Mouse (Mus musculus) limb, embryonic 10.5 days (tissue): ENCODE measurements around the gene Prr7. TPM values are rescaled to one million over a fixed set of nuclear protein-coding genes. Genes with fewer than 3 reads are reported as not detected.

Experiments used
- DNase-seq: peaks from one replicate; pipeline ENCODE4 v3.0.0-alpha.2; 2017; ENCODE audit warnings: low spot score
- H3K27ac ChIP-seq: fragments of 300-500 bp; sonication (generic); 2 replicates; pipeline ENCODE4 v1.5.1; 2016; ENCODE audit warnings: mild to moderate bottlenecking
- H3K27me3 ChIP-seq: fragments of 300-500 bp; sonication (generic); 2 replicates; pipeline ENCODE4 v1.6.1; 2016; ENCODE audit warnings: low read depth, mild to moderate bottlenecking; ENCODE audit not compliant: poor library complexity, severe bottlenecking
- H3K36me3 ChIP-seq: fragments of 300-500 bp; sonication (generic); 2 replicates; pipeline ENCODE4 v1.6.1; 2016; ENCODE audit warnings: mild to moderate bottlenecking, moderate library complexity
- H3K4me1 ChIP-seq: fragments of 300-500 bp; sonication (generic); 2 replicates; pipeline ENCODE4 v1.6.1; 2016
- H3K4me3 ChIP-seq: fragments of 300-500 bp; sonication (generic); 2 replicates; pipeline ENCODE4 v1.5.1; 2016; ENCODE audit warnings: mild to moderate bottlenecking, moderate library complexity
- H3K9me3 ChIP-seq: fragments of 300-500 bp; sonication (generic); replicated peaks from 2 replicates; pipeline ENCODE4 v1.6.1; 2016; ENCODE audit warnings: mild to moderate bottlenecking
- WGBS: fragments of 180-500 bp; shearing (Covaris S2); methylation state at CpG from one replicate; pipeline ENCODE4 v1.1.7; 2016; 5-methylcytosine and 5-hydroxymethylcytosine counted together
- polyA plus RNA-seq: library from polyadenylated mRNA; unstranded; fragments of >200 nt; fragmentation: Nextera tagmentation; extraction: Ambion mirVana; gene quantifications from 2 replicates; pipeline ENCODE4 v1.2.1, GENCODE M21; 2016

Prr7 gene
- polyA plus RNA-seq, 1 experiment from 2014 or later, result 0.34 TPM

DNA sequence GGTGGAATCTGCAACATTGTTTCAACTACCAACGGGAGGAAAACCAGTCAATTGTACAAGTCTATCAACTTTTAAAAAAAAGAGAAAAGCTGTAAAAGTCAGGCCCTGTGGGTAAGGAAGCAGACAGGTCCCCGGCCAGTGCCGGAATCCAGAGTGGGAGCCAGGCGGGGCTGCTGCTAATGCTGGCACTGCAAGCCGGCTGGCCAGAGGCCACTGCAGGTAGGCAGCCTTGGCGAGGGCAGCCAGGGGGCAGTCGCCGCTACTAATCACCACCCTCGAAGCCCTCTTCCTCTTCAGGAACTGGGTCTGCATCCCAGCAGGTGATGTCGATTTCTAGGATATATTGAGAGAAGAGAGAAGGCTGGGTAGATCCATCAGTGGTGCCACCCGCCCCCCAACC lies 9.9 kb downstream of the Prr7 start:
- no peak overlapping the region for H3K27ac ChIP-seq
- peaks cover 56% of the 10 kb centered on the region for H3K36me3 ChIP-seq
- peaks cover 8% of the 10 kb centered on the region; the same call in 1 of the 2 replicates for H3K27me3 ChIP-seq
- peaks cover 56% of the 10 kb centered on the region for H3K4me1 ChIP-seq
- no peak overlapping the region; the same call in 1 of the 2 replicates for H3K4me3 ChIP-seq
- WGBS, result 75% methylated on average over 11 of the region's 11 CpGs
- no peak for DNase-seq
- H3K9me3 ChIP-seq, result no peaks in the 10 kb centered on the region

DNA sequence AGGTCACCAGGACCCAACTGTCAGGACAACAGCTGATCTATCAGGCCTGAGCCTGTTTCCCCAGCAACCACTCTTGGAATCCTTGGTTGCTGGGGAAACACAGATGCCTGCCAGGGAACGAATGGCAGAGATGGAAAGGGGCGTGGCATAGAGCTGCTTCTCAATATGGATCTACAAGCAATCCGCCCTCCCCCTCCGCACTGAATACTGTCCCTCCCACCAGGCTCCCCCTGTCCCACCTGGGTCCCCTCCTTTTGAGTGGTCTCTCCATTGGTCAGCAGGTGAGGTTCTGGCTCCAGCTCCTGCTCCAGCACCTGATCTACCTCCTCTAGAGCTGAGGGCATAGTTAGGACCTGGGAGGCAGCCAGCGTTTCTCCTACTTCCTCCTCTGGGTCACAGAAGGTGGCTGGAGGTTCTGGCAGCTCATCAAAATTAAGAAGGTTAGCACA lies 10.6 kb downstream of the Prr7 start:
- Histone ChIP-seq H3K4me1 (peaks cover 50% of the 10 kb centered on the region), H3K27ac (no peak overlapping the region; the same call in 1 of the 2 replicates), H3K4me3 (0 out of 2 replicates have a peak overlapping the region, but pooled peaks have one; percentile 3), H3K27me3 (peaks cover 8% of the 10 kb centered on the region; the same call in 1 of the 2 replicates), H3K36me3 (peaks cover 63% of the 10 kb centered on the region), H3K9me3 (no peaks in the 10 kb centered on the region)
- 69% methylated on average over 5 of the region's 5 CpGs for WGBS
- DNase-seq, result no peak

DNA sequence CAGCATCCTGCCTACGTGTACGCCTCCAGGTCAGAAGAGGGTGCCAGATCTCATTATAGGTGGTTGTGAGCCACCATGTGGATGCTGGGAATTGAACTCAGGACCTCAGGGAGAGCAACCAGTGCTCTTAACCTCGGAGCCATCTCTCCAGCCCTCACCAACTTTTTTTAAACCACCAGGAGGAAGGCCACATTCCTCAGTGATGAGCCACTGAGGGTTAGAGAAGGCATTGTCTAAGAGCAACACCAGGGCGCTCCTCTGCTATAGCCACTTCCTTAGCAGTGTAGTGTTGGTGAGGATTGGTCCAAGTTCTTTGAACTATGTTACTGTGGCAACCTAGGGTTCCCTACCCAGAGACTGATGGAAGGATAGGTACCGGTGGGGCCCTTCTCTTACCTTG lies 11.7 kb downstream of the Prr7 start:
- H3K4me1 ChIP-seq, result peaks cover 45% of the 10 kb centered on the region
- peaks cover 74% of the 10 kb centered on the region for H3K36me3 ChIP-seq
- DNase-seq, result no peak
- no peak overlapping the region for H3K27ac ChIP-seq
- H3K9me3 ChIP-seq, result no peaks in the 10 kb centered on the region
- no peak overlapping the region for H3K4me3 ChIP-seq
- 93% methylated on average over 5 of the region's 5 CpGs for WGBS
- H3K27me3 ChIP-seq, result peaks cover 3% of the 10 kb centered on the region; the same call in 1 of the 2 replicates

DNA sequence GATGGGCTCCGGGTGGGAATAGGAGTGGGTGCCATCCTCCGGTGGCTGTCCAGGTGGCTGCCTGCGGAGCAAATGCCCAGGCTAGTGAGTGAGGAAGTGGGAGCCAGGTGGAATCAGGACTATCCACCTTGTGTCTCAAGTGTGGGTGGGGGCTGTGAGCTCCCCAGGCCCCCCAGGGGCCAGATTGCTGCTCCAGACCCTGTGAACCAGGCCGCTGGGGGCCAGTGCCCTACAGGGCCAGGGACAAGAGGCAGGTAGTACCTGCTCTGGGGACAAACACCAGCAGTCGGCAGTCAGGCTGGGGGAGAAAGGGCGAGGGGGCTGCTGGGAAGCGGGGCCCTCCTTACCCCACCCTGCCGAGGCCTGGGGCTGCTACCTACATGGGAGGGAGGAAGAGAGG lies 12.2 kb downstream of the Prr7 start:
- H3K27ac ChIP-seq, result 0 out of 2 replicates have a peak overlapping the region, but pooled peaks have one; percentile 1
- H3K4me1 ChIP-seq, result peaks cover 40% of the 10 kb centered on the region
- peaks cover 79% of the 10 kb centered on the region for H3K36me3 ChIP-seq
- no peak for DNase-seq
- H3K27me3 ChIP-seq, result no peaks in the 10 kb centered on the region
- no peaks in the 10 kb centered on the region for H3K9me3 ChIP-seq
- no peak overlapping the region for H3K4me3 ChIP-seq
- 91% methylated on average over 8 of the region's 8 CpGs for WGBS

DNA sequence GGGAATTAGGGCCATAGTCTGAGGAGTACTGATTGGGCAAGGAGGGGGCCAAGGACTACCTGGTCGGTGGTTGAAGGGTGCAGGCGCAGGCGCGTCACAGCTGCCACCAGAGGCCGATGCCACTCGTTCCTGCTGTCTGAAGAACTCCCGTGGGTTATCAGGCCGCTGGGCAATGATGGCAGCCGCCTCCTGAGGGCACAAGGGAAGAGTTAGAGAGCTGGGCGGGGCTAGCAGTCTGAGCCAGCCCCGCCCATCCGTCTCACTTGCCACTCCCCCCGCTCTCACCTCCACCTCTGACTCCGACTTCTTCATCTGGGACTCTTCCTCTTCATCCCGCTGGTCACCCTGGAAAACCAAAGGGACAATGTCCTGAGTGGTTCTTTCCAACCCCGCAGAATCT lies 13.4 kb downstream of the Prr7 start:
- Histone ChIP-seq H3K27ac (no peak overlapping the region), H3K4me3 (no peak overlapping the region), H3K4me1 (peaks cover 28% of the 10 kb centered on the region), H3K9me3 (no peaks in the 10 kb centered on the region), H3K36me3 (peaks cover 91% of the 10 kb centered on the region), H3K27me3 (no peaks in the 10 kb centered on the region)
- DNase-seq, result no peak
- 66% methylated on average over 16 of the region's 16 CpGs for WGBS

DNA sequence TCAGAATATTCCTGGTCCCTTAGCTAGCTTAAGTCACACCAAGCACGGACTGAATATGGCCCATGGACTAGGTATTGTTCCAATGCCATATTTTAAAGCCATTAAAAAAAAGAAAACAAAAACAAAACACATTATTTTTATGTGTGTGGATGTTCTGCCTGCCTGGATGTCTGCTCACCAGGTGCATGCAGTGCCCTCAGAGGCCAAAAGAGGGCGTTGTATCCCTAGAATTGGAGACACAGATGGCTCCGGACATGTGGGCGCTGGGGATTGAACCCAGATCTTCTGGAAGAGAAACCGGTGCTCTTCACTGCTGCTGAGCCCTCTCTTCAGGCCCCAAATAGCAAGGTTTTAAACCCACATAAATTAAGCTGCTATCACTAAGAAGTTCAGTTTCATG lies 14.0 kb downstream of the Prr7 start:
- WGBS, result 51% methylated on average over 5 of the region's 5 CpGs
- H3K4me1 ChIP-seq, result peaks cover 24% of the 10 kb centered on the region
- H3K27me3 ChIP-seq, result no peaks in the 10 kb centered on the region
- H3K36me3 ChIP-seq, result peaks cover 96% of the 10 kb centered on the region
- H3K9me3 ChIP-seq, result no peaks in the 10 kb centered on the region
- H3K27ac ChIP-seq, result no peak overlapping the region
- peak; percentile 59 for DNase-seq
- H3K4me3 ChIP-seq, result no peak overlapping the region

DNA sequence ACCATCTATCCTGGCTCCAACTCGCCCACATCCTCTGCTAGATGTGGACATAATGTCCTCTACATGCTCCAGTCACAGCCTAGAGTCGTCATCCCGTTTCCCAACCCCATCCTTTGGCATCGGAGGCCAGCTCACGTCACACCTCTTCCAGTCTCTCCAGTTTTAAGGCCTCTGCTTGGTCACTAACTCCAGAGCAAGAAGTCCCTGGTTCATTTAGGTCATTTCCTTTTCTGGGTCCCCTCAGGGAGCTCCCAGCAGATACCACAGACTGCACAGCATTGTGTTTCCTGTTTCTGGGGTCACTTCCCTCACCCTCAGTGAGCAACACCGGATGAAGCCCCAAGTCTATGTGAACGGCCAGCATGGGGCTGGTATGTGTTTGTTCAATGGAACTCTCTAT lies 14.9 kb downstream of the Prr7 start:
- Histone ChIP-seq H3K36me3 (peaks cover 99% of the 10 kb centered on the region), H3K4me3 (no peak overlapping the region), H3K4me1 (peaks cover 24% of the 10 kb centered on the region), H3K27ac (no peak overlapping the region), H3K27me3 (no peaks in the 10 kb centered on the region), H3K9me3 (no peaks in the 10 kb centered on the region)
- no peak for DNase-seq
- WGBS, result 86% methylated on average over 7 of the region's 7 CpGs

DNA sequence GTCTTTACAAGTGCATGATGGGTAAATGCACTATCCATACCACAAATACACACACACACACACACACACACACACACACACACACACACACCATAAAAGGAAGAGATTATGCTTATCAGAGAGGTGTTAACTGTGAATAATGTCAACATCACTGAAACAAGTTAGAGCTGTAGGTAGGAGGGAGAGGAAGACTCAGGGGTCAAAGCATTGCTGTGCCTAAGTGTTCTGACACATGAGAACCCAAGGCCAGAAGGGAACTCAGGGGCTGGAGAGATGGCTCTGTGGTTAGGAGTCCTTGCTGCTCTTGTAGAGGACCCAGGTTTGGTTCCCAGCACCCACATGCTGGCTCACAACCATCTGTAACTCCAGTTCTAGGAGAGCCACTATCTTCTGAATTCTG lies 15.9 kb downstream of the Prr7 start:
- no peak overlapping the region for H3K27ac ChIP-seq

DNA sequence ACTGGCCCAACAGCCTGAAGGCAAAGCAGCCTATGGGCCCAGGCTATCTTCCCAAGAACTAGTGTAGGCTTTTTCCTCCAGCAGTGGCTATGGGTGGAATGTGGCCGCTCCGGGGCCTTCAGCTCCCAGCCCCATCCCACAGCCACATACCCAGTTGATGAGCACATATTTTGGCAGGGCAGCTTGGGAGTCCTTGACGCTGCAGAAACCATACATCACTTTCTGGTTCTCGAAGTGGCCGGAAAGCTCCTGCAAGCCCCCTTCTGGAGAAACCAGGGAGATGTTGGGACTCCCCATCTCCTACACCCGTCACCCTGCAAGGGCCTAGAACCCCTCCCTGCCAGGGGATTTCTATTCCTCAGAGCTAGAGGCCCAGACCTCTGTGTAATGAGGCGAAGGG lies 18.5 kb downstream of the Prr7 start:
- H3K4me3 ChIP-seq, result no peak overlapping the region
- no peak overlapping the region for H3K27ac ChIP-seq
- H3K9me3 ChIP-seq, result no peaks in the 10 kb centered on the region
- no peaks in the 10 kb centered on the region for H3K27me3 ChIP-seq
- H3K36me3 ChIP-seq, result peaks cover 89% of the 10 kb centered on the region
- no peak for DNase-seq
- WGBS, result 87% methylated on average over 7 of the region's 7 CpGs
- peaks cover 44% of the 10 kb centered on the region for H3K4me1 ChIP-seq

More for the DNA sequence above, 15.9 kb downstream of the Prr7 start:
- peaks cover 99% of the 10 kb centered on the region for H3K36me3 ChIP-seq
- no peaks in the 10 kb centered on the region for H3K9me3 ChIP-seq
- DNase-seq, result no peak
- peaks cover 25% of the 10 kb centered on the region for H3K4me1 ChIP-seq
- no peak overlapping the region for H3K4me3 ChIP-seq
- H3K27me3 ChIP-seq, result no peaks in the 10 kb centered on the region

DNA sequence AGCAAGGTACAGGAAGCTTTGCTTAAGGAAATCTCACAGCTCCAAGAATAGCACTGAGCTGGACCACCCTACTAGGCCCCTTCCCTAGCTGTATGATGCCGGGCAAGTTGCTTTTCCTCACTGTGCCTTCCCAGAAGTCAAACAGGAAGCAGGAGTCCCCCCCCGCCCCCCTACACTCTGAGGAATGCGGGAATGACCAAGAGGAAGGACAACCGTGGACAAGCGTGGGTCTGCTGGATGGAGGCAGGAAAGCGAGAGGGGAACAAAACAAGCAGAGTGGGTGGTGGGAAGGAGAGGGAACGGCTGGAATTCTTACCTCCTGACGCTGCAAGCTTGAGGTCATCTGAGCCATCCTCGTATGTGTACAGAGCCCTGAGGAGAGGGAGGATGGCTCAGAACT lies 19.0 kb downstream of the Prr7 start:
- 73% methylated on average over 9 of the region's 9 CpGs for WGBS
- Histone ChIP-seq H3K4me1 (peaks cover 47% of the 10 kb centered on the region), H3K36me3 (peaks cover 83% of the 10 kb centered on the region), H3K27me3 (no peaks in the 10 kb centered on the region), H3K27ac (no peak overlapping the region), H3K4me3 (peak overlapping the region; percentile 3; the same call in 1 of the 2 replicates), H3K9me3 (no peaks in the 10 kb centered on the region)
- DNase-seq, result no peak

DNA sequence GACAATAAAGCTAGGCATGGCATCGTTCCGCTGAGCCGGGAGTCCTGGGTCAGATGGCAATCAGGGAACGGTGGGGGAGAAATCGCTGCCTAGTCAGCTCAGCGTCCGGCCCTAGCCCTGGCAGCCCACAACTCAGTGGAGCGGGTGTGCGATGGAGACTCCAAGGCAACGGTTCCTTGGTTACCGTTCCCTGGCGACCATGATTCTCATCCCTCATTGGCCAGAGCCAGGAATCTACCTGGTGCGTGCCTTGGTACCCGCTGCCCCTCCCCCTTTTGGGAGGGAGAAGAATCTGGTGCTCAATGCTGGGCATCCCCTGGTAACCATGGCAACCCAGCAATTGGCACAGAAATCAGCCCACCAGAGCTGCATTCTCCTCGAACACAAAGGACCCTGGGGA lies 19.5 kb downstream of the Prr7 start:
- Histone ChIP-seq H3K4me1 (peaks cover 53% of the 10 kb centered on the region), H3K9me3 (no peaks in the 10 kb centered on the region), H3K27me3 (no peaks in the 10 kb centered on the region), H3K27ac (peak overlapping the region; percentile 57; the same call in 1 of the 2 replicates), H3K4me3 (peak overlapping the region; percentile 3; the same call in 1 of the 2 replicates), H3K36me3 (peaks cover 79% of the 10 kb centered on the region)
- peak; percentile 54 for DNase-seq
- WGBS, result 67% methylated on average over 15 of the region's 15 CpGs

DNA sequence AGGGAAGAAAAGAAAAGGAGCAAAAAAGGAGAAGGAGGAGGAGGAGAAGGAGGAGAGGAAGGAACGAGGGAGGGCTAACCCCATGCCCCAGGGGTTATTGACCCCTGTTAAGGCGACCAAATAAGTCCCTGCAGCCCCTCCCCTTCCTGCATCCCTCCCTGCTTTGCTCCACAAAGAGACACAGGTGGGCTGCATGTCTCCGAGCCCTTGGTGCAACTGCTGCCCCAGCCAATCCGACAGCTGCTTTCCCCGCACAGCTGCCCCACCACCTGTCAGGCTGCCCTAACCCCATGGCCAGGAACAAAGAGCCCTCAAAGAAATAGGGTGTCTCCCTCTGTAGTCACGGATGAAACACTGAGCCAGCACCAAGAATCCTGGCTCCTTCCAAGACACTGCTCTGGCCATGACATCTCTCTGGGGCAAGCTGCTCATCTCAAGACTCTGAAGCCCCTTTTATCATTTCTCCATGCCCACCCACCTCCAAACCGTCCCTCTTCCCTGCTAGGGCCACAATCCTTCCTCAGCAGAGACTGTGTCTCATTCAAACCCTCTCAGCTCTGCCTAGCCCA lies 20.5 kb downstream of the Prr7 start:
- no peaks in the 10 kb centered on the region for H3K9me3 ChIP-seq
- 36% methylated on average over 7 of the region's 7 CpGs for WGBS
- H3K27me3 ChIP-seq, result no peaks in the 10 kb centered on the region
- H3K27ac ChIP-seq, result peak overlapping the region; percentile 57; the same call in 1 of the 2 replicates
- H3K36me3 ChIP-seq, result peaks cover 69% of the 10 kb centered on the region
- DNase-seq, result no peak
- peaks cover 56% of the 10 kb centered on the region for H3K4me1 ChIP-seq
- peak overlapping the region; percentile 100 for H3K4me3 ChIP-seq

DNA sequence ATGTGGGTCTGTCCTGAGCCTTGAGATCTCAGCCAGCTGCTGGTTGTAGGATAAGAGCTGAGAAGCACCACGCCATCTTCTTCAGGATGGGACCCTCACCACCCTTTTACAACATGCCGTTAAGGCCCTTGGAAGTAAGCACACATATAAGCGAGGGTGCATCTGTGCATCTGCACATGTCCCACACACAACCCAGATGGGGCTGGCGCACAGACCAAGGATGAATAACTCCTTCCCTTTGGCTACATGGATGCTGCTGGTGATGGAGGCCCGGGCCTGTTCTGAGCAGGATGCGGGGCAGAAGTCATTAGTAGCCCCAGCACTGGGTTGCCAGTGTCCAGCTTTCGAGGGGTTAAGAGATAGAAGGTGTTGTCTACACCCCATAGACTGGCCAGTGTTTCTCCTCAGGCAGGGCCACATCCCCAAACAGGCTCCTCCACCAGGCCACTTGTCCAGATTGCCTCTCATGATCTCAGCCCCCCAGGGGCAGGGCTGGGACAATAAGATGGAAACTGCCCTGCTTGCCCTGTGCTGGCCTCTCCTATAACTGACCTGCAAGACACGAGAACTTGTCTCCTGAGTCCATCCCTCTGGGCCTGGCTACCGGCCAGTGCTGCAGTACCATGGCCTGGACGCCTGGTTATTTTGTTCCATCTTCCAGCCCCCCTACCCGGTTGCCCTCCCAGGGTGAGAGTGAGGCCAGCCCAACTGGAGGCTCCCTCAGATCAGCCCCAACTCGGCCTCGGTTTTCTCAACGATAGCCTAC lies 22.1 kb downstream of the Prr7 start:
- Histone ChIP-seq H3K4me1 (peaks cover 56% of the 10 kb centered on the region), H3K36me3 (peaks cover 53% of the 10 kb centered on the region), H3K27me3 (no peaks in the 10 kb centered on the region), H3K9me3 (no peaks in the 10 kb centered on the region), H3K4me3 (peak overlapping the region; percentile 100), H3K27ac (peak overlapping the region; percentile 100)
- WGBS, result 43% methylated on average over 14 of the region's 14 CpGs
- DNase-seq, result no peak
